Mouse (Mus musculus) bone marrow, adult 2 months (tissue): ENCODE measurements around the gene Ndufb2.

ENCODE experiments used
- CTCF ChIP-seq: fragments of 200-500 bp; IDR thresholded peaks from 2 replicates; pipeline ENCODE4 v1.5.1; 2011; ENCODE audit warnings: low read length, control low read depth; ENCODE audit not compliant: control insufficient read depth, insufficient read depth
- POLR2A ChIP-seq: fragments of 200-500 bp; IDR thresholded peaks from 2 replicates; pipeline ENCODE4 v1.6.1; 2011; ENCODE audit warnings: low read depth, mild to moderate bottlenecking, control low read depth, low read length, borderline replicate concordance; ENCODE audit not compliant: control insufficient read depth

DNA sequence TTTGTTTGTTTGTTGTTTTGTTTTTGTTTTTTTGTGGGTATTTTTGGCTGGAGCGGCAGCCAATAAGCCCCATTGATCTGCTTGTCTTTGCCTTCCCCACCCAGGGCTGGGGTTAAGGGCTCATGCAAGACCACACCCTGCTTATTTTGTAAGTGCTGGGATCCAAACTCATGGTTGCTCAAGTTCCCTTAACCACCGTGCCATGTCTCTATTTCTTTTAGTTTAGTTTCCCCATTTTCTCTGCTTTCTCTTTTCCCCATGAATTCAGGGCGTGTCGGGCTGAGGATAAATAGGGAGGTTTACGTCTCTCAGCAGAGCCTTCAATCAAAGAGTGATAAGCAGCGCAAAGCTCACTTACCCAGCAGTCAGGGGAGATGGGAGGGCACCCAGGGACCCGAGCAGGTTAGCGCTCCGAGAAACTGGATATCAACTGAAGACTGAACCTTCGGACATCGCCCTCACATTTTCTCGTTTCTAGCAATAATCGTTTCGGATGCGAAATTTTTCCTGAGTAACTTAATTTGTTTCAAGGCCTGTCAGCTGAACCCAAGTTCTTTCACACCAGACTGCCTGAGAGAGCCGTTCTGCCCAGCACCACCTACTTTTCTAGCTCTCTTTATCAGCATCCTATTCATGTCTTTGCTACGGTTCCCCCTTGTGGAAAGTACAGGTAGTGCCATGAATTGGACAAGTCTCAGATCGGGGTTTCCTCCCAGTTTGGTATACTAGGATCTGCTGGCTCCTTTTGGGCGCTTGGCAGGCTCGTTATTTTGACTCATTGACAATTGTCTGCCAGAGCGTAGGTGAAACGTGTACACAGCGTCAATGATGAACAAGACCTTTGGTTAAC is 30.0 kb upstream of the Ndufb2 start:
- TF ChIP-seq CTCF (peak; percentile 39; the same call in 1 of the 2 replicates), POLR2A (no peak)
